15 mouse cellular contexts compared by ENCODE assay signal in genomic region chr7:35819486-35819885, GRCm38 (mm10). TPM values are rescaled to one million over a fixed set of nuclear protein-coding genes. Genes with fewer than 3 reads are reported as not detected.
DNase-seq lines count a peak whose midpoint lies in the region; ATAC-seq and TF ChIP-seq lines count a peak whose summit lies in the region.
"Had no signal": no experiment of that assay in that cellular context is flagged by ENCODE, and none has a peak within 500 bp of the region (broad histone marks: within the 10 kb centered on the region; RNA-seq: fewer than 3 reads in every experiment).

No protein-coding gene starts in this region.

- no peak overlapping the region for H3K4me2 ChIP-seq in kidney, embryonic 16.5 days (replicated peaks; ENCODE audit: low read depth, low read length)
- H3K4me2 ChIP-seq in kidney, postnatal 0 days (ENCODE audit: low read length), result no peak overlapping the region
- no peak overlapping the region for H3K4me2 ChIP-seq in midbrain, embryonic 13.5 days (replicated peaks)
- H3K4me2 ChIP-seq: embryonic facial prominence, embryonic 15.5 days; limb, embryonic 13.5 days; neural tube, embryonic 13.5 days had no signal

- H3K27ac ChIP-seq in kidney, embryonic 16.5 days (ENCODE audit: low read length), result no peak overlapping the region
- H3K27ac ChIP-seq in kidney, postnatal 0 days, result no peak overlapping the region
- no peak overlapping the region for H3K27ac ChIP-seq in midbrain, embryonic 13.5 days
- H3K27ac ChIP-seq: embryonic facial prominence, embryonic 15.5 days; limb, embryonic 13.5 days; neural tube, embryonic 13.5 days had no signal

- ATAC-seq in kidney, embryonic 16.5 days (ENCODE audit: low FRiP score, low TSS enrichment), result no peak
- no peak for ATAC-seq in kidney, postnatal 0 days (replicated peaks; ENCODE audit: low FRiP score, low read depth)
- ATAC-seq in midbrain, embryonic 13.5 days, result no peak
- ATAC-seq: forebrain, embryonic 14.5 days; liver, postnatal 0 days had no signal

- H3K9ac ChIP-seq in kidney, embryonic 16.5 days (replicated peaks; ENCODE audit: low read length), result no peak overlapping the region
- no peak overlapping the region for H3K9ac ChIP-seq in kidney, postnatal 0 days (ENCODE audit: low read depth, low read length)
- no peak overlapping the region for H3K9ac ChIP-seq in midbrain, embryonic 13.5 days (replicated peaks)
- H3K9ac ChIP-seq: embryonic facial prominence, embryonic 15.5 days; limb, embryonic 13.5 days; liver, postnatal 0 days; neural tube, embryonic 13.5 days had no signal

- no peak overlapping the region for H3K4me3 ChIP-seq in kidney, embryonic 16.5 days (ENCODE audit: low read length)
- no peak overlapping the region for H3K4me3 ChIP-seq in kidney, postnatal 0 days (replicated peaks; ENCODE audit: low read depth, low read length)
- H3K4me3 ChIP-seq in midbrain, embryonic 13.5 days (replicated peaks), result no peak overlapping the region
- H3K4me3 ChIP-seq: embryonic facial prominence, embryonic 15.5 days; limb, embryonic 13.5 days; neural tube, embryonic 13.5 days had no signal

- H3K9me3 ChIP-seq in kidney, embryonic 16.5 days (ENCODE audit: low read length), result 0 out of 2 replicates have a peak, but pooled peaks cover 6% of the 10 kb centered on the region
- no peaks in the 10 kb centered on the region for H3K9me3 ChIP-seq in kidney, postnatal 0 days (replicated peaks; ENCODE audit: low read length)
- no peaks in the 10 kb centered on the region for H3K9me3 ChIP-seq in midbrain, embryonic 13.5 days
- H3K9me3 ChIP-seq: embryonic facial prominence, embryonic 15.5 days; limb, embryonic 13.5 days had no signal

- no peak for TF ChIP-seq CTCF in kidney, postnatal 0 days (IDR thresholded peaks at IDR 0.05; ENCODE audit: low read depth)

- DNase-seq in kidney, adult 11 months, result peak; percentile 57
- peak; percentile 51 for DNase-seq in adrenal gland, postnatal 10 days
- peak; percentile 34 for DNase-seq in kidney, postnatal 0 days (ENCODE audit: low spot score)
- DNase-seq in lung, postnatal 36 days, result peak; percentile 70
- no peak for DNase-seq in urinary bladder, postnatal 36 days (ENCODE audit: low spot score in 2 of 2)
- DNase-seq in right cerebral cortex, adult 2 months (ENCODE audit: low spot score in 2 of 2), result no peak
- DNase-seq: liver, postnatal 0 days; right cerebral cortex, adult 18-20 months; thymus, postnatal 14 days had no signal

- H3K27me3 ChIP-seq in kidney, embryonic 16.5 days (ENCODE audit: insufficient read depth, low read length), result no peaks in the 10 kb centered on the region
- no peaks in the 10 kb centered on the region for H3K27me3 ChIP-seq in kidney, postnatal 0 days (ENCODE audit: insufficient read depth, low read length)
- H3K27me3 ChIP-seq in midbrain, embryonic 13.5 days, result no peaks in the 10 kb centered on the region
- H3K27me3 ChIP-seq: embryonic facial prominence, embryonic 15.5 days; limb, embryonic 13.5 days; neural tube, embryonic 13.5 days had no signal

- no peaks in the 10 kb centered on the region for H3K36me3 ChIP-seq in kidney, embryonic 16.5 days (ENCODE audit: insufficient read depth, low read length)
- H3K36me3 ChIP-seq in kidney, postnatal 0 days (ENCODE audit: insufficient read depth, low read length), result no peaks in the 10 kb centered on the region
- no peaks in the 10 kb centered on the region for H3K36me3 ChIP-seq in midbrain, embryonic 13.5 days
- H3K36me3 ChIP-seq: embryonic facial prominence, embryonic 15.5 days; limb, embryonic 13.5 days; neural tube, embryonic 13.5 days had no signal

- WGBS in kidney, embryonic 16.5 days, result 55% methylated on average over 4 of the region's 4 CpGs
- 42% methylated on average over 4 of the region's 4 CpGs for WGBS in kidney, postnatal 0 days
- 83% methylated on average over 4 of the region's 4 CpGs for WGBS in midbrain, embryonic 13.5 days

- 0 out of 2 replicates have a peak, but pooled peaks cover 6% of the 10 kb centered on the region for H3K4me1 ChIP-seq in kidney, embryonic 16.5 days (ENCODE audit: insufficient read depth, low read length)
- H3K4me1 ChIP-seq in kidney, postnatal 0 days (replicated peaks; ENCODE audit: insufficient read depth, low read length), result no peaks in the 10 kb centered on the region
- H3K4me1 ChIP-seq in midbrain, embryonic 13.5 days (replicated peaks), result no peaks in the 10 kb centered on the region
- H3K4me1 ChIP-seq: embryonic facial prominence, embryonic 15.5 days; limb, embryonic 13.5 days; neural tube, embryonic 13.5 days had no signal

RNA-seq across cellular contexts. Expression of gene Zfp507, which starts 16.7 kb away (rescaled TPM):
- 15.5 and 16.5 TPM in 2 replicates for polyA plus RNA-seq in kidney, embryonic 16.5 days (2015; fragmentation: Nextera tagmentation; extraction: Ambion mirVana)
- 10 to 100 TPM; 23.8 to 26.7 TPM for total RNA-seq in adrenal gland, postnatal 10 days (2021)
- polyA plus RNA-seq in kidney, postnatal 0 days (2015; fragmentation: Nextera tagmentation; extraction: Ambion mirVana), result 12.2 TPM in 2 replicates
- 15.2 and 18.3 TPM in 2 replicates for polyA plus RNA-seq in midbrain, embryonic 13.5 days (2015; fragmentation: Nextera tagmentation; extraction: Ambion mirVana)

Comparison
In these comparisons a context has a peak if more than half of its experiments do, and no peak if none do; other contexts are left out.
1. DNase-seq: peak in kidney, adult 11 months (single experiment), adrenal gland, postnatal 10 days (single experiment), kidney, postnatal 0 days (single experiment) and lung, postnatal 36 days (single experiment); none in urinary bladder, postnatal 36 days (0 of 2) and right cerebral cortex, adult 2 months (0 of 2).